Mouse (Mus musculus): ENCODE measurements at regions not wholly inside any gene's neighbourhood (a gene's known extent, or its start where the extent isn't known, plus 50 kb on each side); places are given as distances from the start of the nearest gene placed in this dataset.

- TF ChIP-seq POLR2A (IDR thresholded peaks at IDR 0.05; ENCODE audit: low read depth, low read length) (no peak), CTCF (IDR thresholded peaks at IDR 0.05; ENCODE audit: borderline replicate concordance, insufficient read depth, low read length) (no peak)
These were observed 76.8 kb upstream of the Crbn start for GRCm38 (mm10) chr6:106876690-106877089.
